Mouse (Mus musculus) G1E (cell line): ENCODE measurements around the gene Enah.

ENCODE experiments used
- CTCF ChIP-seq: IDR thresholded peaks from 2 replicates; pipeline ENCODE4 v1.5.1; 2012; ENCODE audit warnings: low read depth, low read length, inconsistent platforms, mixed read lengths
- GATA1 ChIP-seq: IDR thresholded peaks from 2 replicates; pipeline ENCODE4 v1.6.1; 2012; ENCODE audit warnings: borderline replicate concordance, low read length, inconsistent platforms, mixed read lengths
- POLR2AphosphoS5 ChIP-seq: IDR thresholded peaks from 2 replicates; pipeline ENCODE4 v1.6.1; 2012; ENCODE audit warnings: low read depth, low read length, inconsistent platforms; ENCODE audit not compliant: insufficient replicate concordance

GRCm38 (mm10) chr1:182019926-182020801 is at the start of gene Enah:
- TF ChIP-seq CTCF: no peak
- no peak for TF ChIP-seq GATA1
- no peak for TF ChIP-seq POLR2AphosphoS5
